Mouse (Mus musculus) small intestine, adult 2 months (tissue): ENCODE results near the gene Lypd6. TPM values are rescaled to one million over a fixed set of nuclear protein-coding genes. Genes with fewer than 3 reads are reported as not detected.

Source experiments
- H3K27ac ChIP-seq: fragments of 200-500 bp; 2 replicates; pipeline ENCODE4 v1.5.1; 2012; ENCODE audit warnings: low read depth, low read length, control low read depth, inconsistent platforms; ENCODE audit not compliant: insufficient read depth
- H3K27me3 ChIP-seq: fragments of 200-500 bp; 2 replicates; pipeline ENCODE4 v1.6.1; 2012; ENCODE audit warnings: mild to moderate bottlenecking, moderate library complexity, low read length, inconsistent platforms; ENCODE audit not compliant: control insufficient read depth, insufficient read depth
- H3K36me3 ChIP-seq: fragments of 200-500 bp; 2 replicates; pipeline ENCODE4 v1.6.1; 2012; ENCODE audit warnings: mild to moderate bottlenecking, low read length, control low read depth, inconsistent platforms; ENCODE audit not compliant: control insufficient read depth, insufficient read depth
- H3K4me1 ChIP-seq: fragments of 200-500 bp; 2 replicates; pipeline ENCODE4 v1.6.1; 2012; ENCODE audit warnings: low read length, inconsistent platforms, mixed read lengths; ENCODE audit not compliant: control insufficient read depth, insufficient read depth, insufficient read length
- H3K4me3 ChIP-seq: fragments of 200-500 bp; 2 replicates; pipeline ENCODE4 v1.5.1; 2012; ENCODE audit warnings: low read depth, mild to moderate bottlenecking, control low read depth, inconsistent platforms, low read length, moderate library complexity
- CTCF ChIP-seq: fragments of 200-500 bp; IDR thresholded peaks from 2 replicates; pipeline ENCODE4 v1.5.1; 2012; ENCODE audit warnings: low read depth, mild to moderate bottlenecking, control low read depth, inconsistent platforms, low read length, moderate library complexity, mixed read lengths; ENCODE audit not compliant: insufficient replicate concordance, insufficient read length; ENCODE audit errors: extremely low read depth
- POLR2A ChIP-seq: fragments of 200-500 bp; IDR thresholded peaks from 2 replicates; pipeline ENCODE4 v1.6.1; 2012; ENCODE audit warnings: low read depth, mild to moderate bottlenecking, control low read depth, inconsistent platforms, low read length, moderate library complexity
- WGBS: fragments of 180-500 bp; shearing (Covaris S2); methylation state at CpG from one replicate; pipeline ENCODE4 v1.1.7; 2018; 5-methylcytosine and 5-hydroxymethylcytosine counted together
- polyA plus RNA-seq: library from polyadenylated mRNA; depleted of rRNA; stranded (reverse); fragments of >200 nt; gene quantifications from 2 replicates; pipeline ENCODE4 v1.2.3, GENCODE M21; 2012; rRNA removed

Gene Lypd6
- 1.4 and 1.6 TPM in 2 replicates for polyA plus RNA-seq

DNA sequence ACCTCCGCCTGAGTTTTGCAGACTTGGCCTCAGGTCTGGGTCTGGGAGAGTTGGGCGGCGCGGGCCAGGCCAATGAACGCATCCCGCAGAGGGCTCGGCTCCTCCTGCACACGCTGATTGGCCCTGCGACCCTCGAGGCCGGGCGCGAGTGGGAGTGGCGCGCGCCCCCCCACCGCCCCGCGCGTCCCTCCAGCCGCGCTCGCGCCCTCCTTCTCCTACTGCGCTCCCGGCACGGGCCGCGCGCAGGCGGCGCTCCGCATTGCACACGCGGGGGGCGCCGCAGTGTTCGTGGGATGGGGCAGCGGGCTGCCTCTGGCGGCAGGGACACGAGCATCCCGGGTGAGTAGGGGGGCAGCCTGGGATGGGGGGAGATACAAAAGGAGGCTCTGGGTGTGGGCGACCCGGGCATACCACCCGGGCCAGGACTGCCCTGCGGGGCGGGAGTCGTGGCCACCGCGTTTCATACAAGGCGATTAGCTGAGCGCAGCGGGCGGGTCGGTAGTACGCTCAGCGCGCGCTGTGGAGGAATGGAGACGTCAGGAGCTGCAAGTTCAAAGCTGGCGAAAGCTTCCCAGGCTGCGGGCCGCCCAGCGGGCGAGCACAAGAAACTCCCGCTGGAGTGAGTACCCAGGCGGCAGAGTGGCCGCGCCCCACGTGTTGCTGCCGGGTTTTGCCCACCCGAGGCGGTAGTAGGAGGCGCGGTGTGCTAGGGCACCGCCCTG lies at the start of gene Lypd6:
Gene Lypd6, plus strand, starts transcription at position 184 of the 722 bp plus-strand sequence.
- peak within 1 kb of the TSS; percentile 66 for H3K4me3 ChIP-seq
- H3K36me3 ChIP-seq, result no peaks in the 10 kb centered on the region
- H3K27me3 ChIP-seq, result peaks cover 8% of the 10 kb centered on the region; the same call in 1 of the 2 replicates
- TF ChIP-seq CTCF, result no peak
- no peak for TF ChIP-seq POLR2A
- H3K4me1 ChIP-seq, result peaks cover 5% of the 10 kb centered on the region; the same call in 1 of the 2 replicates
- WGBS, result 2% methylated on average over 76 of the region's 76 CpGs
- H3K27ac ChIP-seq, result no peak within 1 kb of the TSS

GRCm38 (mm10) chr2:50019477-50019876 lies 46.8 kb upstream of the Lypd6 start:
- Histone ChIP-seq H3K27me3 (no peaks in the 10 kb centered on the region), H3K36me3 (no peaks in the 10 kb centered on the region), H3K27ac (no peak overlapping the region), H3K4me3 (no peak overlapping the region), H3K4me1 (no peaks in the 10 kb centered on the region)
- WGBS, result 40% methylated on average over 1 of the region's 1 CpGs
- TF ChIP-seq POLR2A, result no peak
- no peak for TF ChIP-seq CTCF

- Histone ChIP-seq H3K4me1 (no peaks in the 10 kb centered on the region), H3K27ac (no peak overlapping the region), H3K4me3 (no peak overlapping the region), H3K27me3 (no peaks in the 10 kb centered on the region), H3K36me3 (no peaks in the 10 kb centered on the region)
- TF ChIP-seq CTCF (no peak), POLR2A (no peak)
- WGBS, result 87% methylated on average over 5 of the region's 5 CpGs
Observed at GRCm38 (mm10) chr2:50025549-50025948, 40.7 kb upstream of the Lypd6 start.

GRCm38 (mm10) chr2:50028930-50029329 lies 37.3 kb upstream of the Lypd6 start:
- Histone ChIP-seq H3K4me3 (no peak overlapping the region), H3K27ac (no peak overlapping the region), H3K4me1 (no peaks in the 10 kb centered on the region), H3K27me3 (no peaks in the 10 kb centered on the region), H3K36me3 (no peaks in the 10 kb centered on the region)
- 76% methylated on average over 8 of the region's 8 CpGs for WGBS
- TF ChIP-seq CTCF (no peak), POLR2A (no peak)

DNA sequence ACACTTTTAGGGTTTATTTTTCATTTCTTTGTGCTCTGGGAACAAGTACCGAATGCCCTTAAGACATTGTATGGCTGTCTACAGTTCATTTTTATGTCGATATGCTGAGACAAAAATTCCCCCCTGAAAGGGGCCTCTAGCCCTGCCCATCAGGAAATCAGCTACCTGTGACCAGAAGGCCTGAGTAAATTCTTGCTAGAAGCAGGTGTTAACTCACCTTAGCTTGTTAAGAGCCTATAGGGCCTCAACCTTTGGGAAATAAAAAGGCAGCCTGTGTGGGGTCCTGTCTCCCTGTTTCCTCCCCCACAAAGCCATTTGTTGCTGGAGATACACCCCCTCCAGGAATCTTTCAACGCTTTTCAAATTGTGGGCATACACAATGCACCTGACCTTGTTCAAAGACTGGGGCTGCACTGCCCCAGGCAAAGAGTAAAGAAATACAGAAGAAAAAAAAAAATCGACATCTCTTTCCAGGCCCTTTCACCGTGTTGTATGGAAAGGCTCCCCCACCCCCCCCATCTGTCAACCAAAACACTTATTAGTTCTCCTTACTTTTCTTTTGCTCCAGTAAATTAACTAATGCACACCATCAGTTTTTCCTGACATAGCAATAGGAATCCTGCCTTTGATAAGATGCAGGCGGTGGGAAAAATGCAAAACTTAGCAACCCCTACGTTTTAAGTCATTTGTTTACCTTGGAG lies 21.9 kb upstream of the Lypd6 start:
- H3K4me1 ChIP-seq, result no peaks in the 10 kb centered on the region
- no peak overlapping the region for H3K27ac ChIP-seq
- no peak overlapping the region for H3K4me3 ChIP-seq
- TF ChIP-seq POLR2A, result no peak
- no peak for TF ChIP-seq CTCF
- WGBS, result 65% methylated on average over 7 of the region's 7 CpGs
- H3K36me3 ChIP-seq, result no peaks in the 10 kb centered on the region
- H3K27me3 ChIP-seq, result no peaks in the 10 kb centered on the region

GRCm38 (mm10) chr2:50044871-50045470 lies 21.3 kb upstream of the Lypd6 start:
- Histone ChIP-seq H3K36me3 (no peaks in the 10 kb centered on the region), H3K27ac (no peak overlapping the region), H3K4me3 (no peak overlapping the region), H3K27me3 (no peaks in the 10 kb centered on the region), H3K4me1 (no peaks in the 10 kb centered on the region)
- WGBS, result 81% methylated on average over 7 of the region's 7 CpGs
- no peak for TF ChIP-seq POLR2A
- TF ChIP-seq CTCF, result no peak

- H3K27me3 ChIP-seq, result no peaks in the 10 kb centered on the region
- H3K4me3 ChIP-seq, result no peak overlapping the region
- no peaks in the 10 kb centered on the region for H3K36me3 ChIP-seq
- H3K4me1 ChIP-seq, result no peaks in the 10 kb centered on the region
- TF ChIP-seq POLR2A, result no peak
- 88% methylated on average over 4 of the region's 4 CpGs for WGBS
- H3K27ac ChIP-seq, result no peak overlapping the region
Observed at GRCm38 (mm10) chr2:50045841-50046240, 20.4 kb upstream of the Lypd6 start.
